Mouse (Mus musculus) cerebellum, postnatal 25 days (tissue): ENCODE measurements around the gene Zfp579.
"Not testable (repeated sequence)": the region's sequence is repeated elsewhere in the genome, so short reads cannot be mapped to it uniquely, and the experiment has no call there.

Experiments used
- DNase-seq, 2 experiments: peaks; one replicate each; pipeline ENCODE4 v3.0.0; 2021; ENCODE audit warnings: mixed read lengths in 2 of 2

Gene Zfp579

GRCm38 (mm10) chr7:4996003-4996895, at the start of gene Zfp579:
Gene Zfp579, minus strand, starts transcription at chr7:4996158.
- peak; percentile 98 for DNase-seq

- DNase-seq: no peak
Observed at GRCm38 (mm10) chr7:5044981-5045380, 49.0 kb upstream of the Zfp579 start.

- DNase-seq: no peak
Observed at GRCm38 (mm10) chr7:5038940-5039339, 43.0 kb upstream of the Zfp579 start.

GRCm38 (mm10) chr7:5038109-5038732, 42.3 kb upstream of the Zfp579 start, which contains the start of gene Zfp784:
Gene Zfp784, minus strand, starts transcription at chr7:5038446.
- DNase-seq: peak; percentile 95 to 96

DNA sequence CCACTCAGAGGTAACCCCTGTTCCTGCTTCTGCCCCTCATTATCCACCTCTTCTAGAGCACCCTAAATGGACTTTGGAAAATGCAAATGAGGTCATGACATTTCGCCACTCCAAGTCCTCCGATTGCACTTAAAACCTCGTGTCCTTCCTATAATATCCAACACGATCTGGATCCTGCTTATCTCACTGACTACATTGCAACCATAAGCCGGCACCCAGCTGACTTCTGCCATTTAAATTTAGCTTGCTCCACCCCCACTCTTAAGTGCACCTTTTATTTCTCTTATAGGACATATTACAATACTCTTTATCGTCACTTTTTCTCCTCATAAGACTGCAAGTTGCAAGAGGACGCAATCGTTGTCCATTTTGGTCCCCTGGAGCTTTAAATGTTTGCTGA, 41.5 kb upstream of the Zfp579 start:
- no peak for DNase-seq

DNA sequence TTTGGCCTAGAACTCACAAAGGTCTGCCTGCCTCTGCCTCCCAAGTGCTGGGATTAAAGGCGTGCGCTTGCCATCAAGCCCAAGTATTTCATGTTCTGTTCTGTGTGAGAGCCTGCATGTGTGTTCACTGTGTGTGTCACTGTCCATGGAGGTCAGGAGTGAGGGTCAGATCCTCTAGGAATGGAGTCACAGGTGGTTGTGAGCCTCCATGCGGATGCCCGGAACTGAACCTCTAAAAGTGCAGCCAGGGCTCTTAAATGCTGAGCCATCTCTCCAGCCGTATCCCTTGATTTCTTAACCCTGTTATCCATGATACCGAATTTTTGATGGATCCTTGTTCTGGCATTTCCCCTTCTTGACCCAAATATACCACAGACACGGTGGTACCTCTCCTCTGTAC, 41.1 kb upstream of the Zfp579 start:
- no peak for DNase-seq

GRCm38 (mm10) chr7:5036136-5036535, 40.2 kb upstream of the Zfp579 start:
- no peak for DNase-seq

- DNase-seq: no peak
Observed at GRCm38 (mm10) chr7:5035628-5036027, 39.7 kb upstream of the Zfp579 start.

GRCm38 (mm10) chr7:5033818-5034217, 37.9 kb upstream of the Zfp579 start, which contains the start of gene 4632433K11Rik:
Gene 4632433K11Rik, plus strand, starts transcription at chr7:5034118.
- no peak for DNase-seq

DNA sequence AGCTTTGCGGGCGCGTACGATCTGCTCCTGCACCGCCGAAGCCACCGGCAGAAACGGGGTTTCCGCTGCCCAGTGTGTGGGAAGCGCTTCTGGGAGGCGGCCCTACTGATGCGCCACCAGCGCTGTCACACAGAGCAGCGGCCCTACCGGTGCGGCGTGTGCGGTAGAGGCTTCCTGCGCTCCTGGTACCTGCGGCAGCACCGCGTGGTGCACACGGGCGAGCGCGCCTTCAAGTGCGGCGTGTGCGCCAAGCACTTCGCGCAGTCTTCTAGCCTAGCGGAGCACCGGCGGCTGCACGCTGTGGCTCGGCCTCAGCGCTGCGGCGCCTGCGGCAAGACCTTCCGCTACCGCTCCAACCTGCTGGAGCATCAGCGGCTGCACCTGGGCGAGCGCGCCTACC, 35.5 kb upstream of the Zfp579 start:
- no peak for DNase-seq

DNA sequence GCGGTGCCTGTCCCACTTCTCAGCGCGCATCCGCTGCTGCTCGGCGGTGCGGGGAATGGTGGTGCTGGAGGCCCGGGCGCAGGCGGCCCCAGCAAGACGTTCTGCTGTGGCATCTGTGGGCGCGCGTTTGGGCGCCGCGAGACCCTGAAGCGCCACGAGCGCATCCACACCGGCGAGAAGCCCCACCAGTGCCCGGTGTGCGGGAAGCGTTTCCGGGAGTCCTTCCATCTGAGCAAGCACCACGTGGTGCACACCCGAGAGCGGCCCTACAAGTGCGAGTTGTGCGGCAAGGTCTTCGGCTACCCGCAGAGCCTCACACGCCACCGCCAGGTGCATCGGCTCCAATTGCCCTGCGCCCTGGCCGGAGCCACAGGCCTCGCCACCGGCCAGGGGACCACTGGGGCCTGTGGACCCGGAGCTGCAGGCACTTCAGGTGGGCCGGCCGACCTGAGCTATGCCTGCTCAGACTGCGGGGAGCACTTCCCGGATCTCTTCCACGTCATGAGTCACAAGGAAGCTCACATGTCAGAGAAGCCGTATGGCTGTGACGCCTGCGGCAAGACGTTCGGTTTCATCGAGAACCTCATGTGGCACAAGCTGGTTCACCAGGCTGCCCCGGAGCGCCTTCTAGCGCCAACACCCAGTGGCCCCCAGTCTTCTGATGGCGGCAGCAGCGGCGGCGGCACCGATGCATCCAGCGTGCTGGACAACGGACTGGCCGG, 34.8 kb upstream of the Zfp579 start:
- no peak for DNase-seq

GRCm38 (mm10) chr7:5029946-5030345, 34.0 kb upstream of the Zfp579 start:
- DNase-seq: no peak

DNA sequence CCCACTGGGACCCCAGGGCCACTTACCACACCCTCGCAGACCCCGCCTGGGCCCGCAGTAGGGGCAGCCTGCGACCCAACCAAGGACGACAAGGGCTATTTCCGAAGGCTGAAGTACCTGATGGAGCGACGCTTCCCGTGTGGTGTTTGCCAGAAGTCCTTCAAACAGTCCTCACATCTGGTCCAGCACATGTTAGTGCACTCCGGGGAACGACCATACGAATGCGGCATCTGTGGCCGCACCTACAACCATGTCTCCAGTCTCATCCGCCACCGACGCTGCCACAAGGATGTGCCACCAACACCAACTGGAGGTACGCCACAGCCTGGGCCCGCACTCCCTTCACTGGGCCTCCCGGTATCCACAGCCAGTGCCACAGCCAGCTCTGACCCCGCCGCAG, 33.6 kb upstream of the Zfp579 start:
- no peak for DNase-seq

- DNase-seq: peak in 1 of 2 experiments; percentile 28
Observed at GRCm38 (mm10) chr7:5021197-5021596, 25.2 kb upstream of the Zfp579 start.

- no peak for DNase-seq
Observed at GRCm38 (mm10) chr7:5020685-5021084, 24.7 kb upstream of the Zfp579 start.

- peak; percentile 96 to 99 for DNase-seq
Observed at GRCm38 (mm10) chr7:5020000-5020681, 24.2 kb upstream of the Zfp579 start, which contains the start of the genes Zfp865 and Ccdc106. Gene Zfp865, plus strand, starts transcription at chr7:5020376. Gene Ccdc106, plus strand, starts transcription at chr7:5020553.

DNA sequence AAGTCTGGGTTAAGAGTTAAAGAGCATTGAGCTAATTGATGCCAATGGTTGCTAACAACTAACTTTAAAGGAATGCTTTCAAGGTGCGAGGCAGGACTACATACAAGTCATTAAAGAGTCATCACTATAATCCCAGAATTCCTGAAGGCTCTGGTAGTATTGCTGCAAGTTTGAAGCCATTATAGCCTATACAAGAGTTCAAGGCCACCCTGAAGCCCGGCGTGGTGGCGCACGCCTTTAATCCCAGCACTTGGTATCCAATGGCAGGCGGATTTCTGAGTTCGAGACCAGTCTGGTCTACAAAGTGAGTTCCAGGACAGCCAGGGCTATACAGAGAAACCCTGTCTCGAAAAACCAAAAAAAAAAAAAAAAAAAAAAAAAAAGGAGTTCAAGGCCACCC, 23.6 kb upstream of the Zfp579 start:
- DNase-seq: not testable (repeated sequence)

DNA sequence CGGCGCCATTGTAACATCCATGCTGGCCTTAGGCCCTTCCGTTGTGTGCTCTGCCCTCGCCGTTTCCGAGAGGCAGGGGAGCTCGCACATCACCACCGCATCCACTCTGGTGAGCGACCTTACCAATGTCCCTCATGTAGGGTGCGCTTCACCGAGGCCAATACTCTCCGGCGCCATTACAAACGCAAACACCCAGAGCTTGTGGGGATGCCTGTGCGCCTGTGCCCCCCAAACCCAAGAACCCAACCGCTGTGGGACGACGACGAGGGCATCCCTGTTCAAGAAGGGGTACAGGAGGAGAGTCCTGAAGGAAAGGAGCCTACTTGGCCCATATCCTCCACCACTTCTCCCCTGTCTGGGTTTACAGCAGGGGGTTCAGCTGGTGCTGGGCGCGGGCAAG, 22.0 kb upstream of the Zfp579 start:
- no peak for DNase-seq

GRCm38 (mm10) chr7:5017352-5017751, 21.4 kb upstream of the Zfp579 start:
- peak in 1 of 2 experiments; percentile 49 for DNase-seq

GRCm38 (mm10) chr7:5016920-5017319, 21.0 kb upstream of the Zfp579 start:
- DNase-seq: no peak

DNA sequence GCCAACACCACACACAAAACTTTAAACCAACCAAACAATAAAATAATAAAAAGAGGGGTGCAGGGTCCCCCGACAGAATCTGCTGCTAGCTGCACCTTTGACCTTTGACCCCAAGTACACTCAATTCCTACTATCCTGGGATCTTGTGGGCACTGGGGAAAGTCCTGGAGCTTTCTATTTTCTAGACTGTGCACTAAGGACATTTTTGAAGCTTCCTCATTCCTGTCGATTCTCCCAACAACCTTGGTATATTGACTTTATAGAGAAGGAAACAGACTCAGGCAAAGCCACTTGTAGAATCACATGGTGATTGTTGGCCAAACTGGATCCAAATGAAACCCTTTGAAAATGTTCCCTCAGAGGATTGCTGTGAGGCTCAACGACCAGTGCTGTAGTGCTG, 20.1 kb upstream of the Zfp579 start:
- no peak for DNase-seq
